Mouse (Mus musculus): ENCODE measurements around the gene Atxn2. TPM values are rescaled to one million over a fixed set of nuclear protein-coding genes. Genes with fewer than 3 reads are reported as not detected.
A peak's percentile ranks its signal among the peaks of the same experiment; 100 is the strongest.

The Atxn2 gene
- polyA plus RNA-seq, 1 experiment from 2014 or later, result 43.5 TPM

- Histone ChIP-seq H3K4me1 (ENCODE audit: control insufficient read depth, insufficient read depth, low read length) (peaks cover 26% of the 10 kb centered on the region), H3K27me3 (replicated peaks; ENCODE audit: control insufficient read depth, insufficient read depth, low read length) (peaks cover 30% of the 10 kb centered on the region)
- ATAC-seq, result peak; percentile 32; the same call in 1 of the 2 replicates
Measured at GRCm38 (mm10) chr5:121835949-121836691, 125.0 kb downstream of the Atxn2 start.

GRCm38 (mm10) chr5:121836692-121837415, 125.7 kb downstream of the Atxn2 start:
- Histone ChIP-seq H3K27ac (ENCODE audit: low read depth, low read length) (peak overlapping the region; percentile 52; the same call in 1 of the 2 replicates), H3K4me3 (ENCODE audit: low read depth, low read length) (peak overlapping the region; percentile 63)
- under 1% methylated on average over 69 of the region's 77 CpGs for WGBS

More at GRCm38 (mm10) chr5:121835949-121836691, 125.0 kb downstream of the Atxn2 start:
- Histone ChIP-seq H3K4me3 (ENCODE audit: low read depth, low read length) (peak overlapping the region; percentile 63), H3K36me3 (ENCODE audit: control insufficient read depth, insufficient read depth, low read length) (no peaks in the 10 kb centered on the region), H3K9ac (ENCODE audit: low read length) (peak overlapping the region; percentile 71), H3K4me2 (ENCODE audit: low read length) (peak overlapping the region; percentile 84), H3K9me3 (replicated peaks; ENCODE audit: control insufficient read depth, low read length) (no peaks in the 10 kb centered on the region), H3K27ac (ENCODE audit: low read depth, low read length) (no peak overlapping the region)
- under 1% methylated on average over 45 of the region's 51 CpGs for WGBS
- DNase-seq (ENCODE audit: low spot score), result peak; percentile 34

GRCm38 (mm10) chr5:121837441-121838340, 126.6 kb downstream of the Atxn2 start, which contains the start of gene Sh2b3:
Sh2b3 (minus strand) TSS chr5:121837646.
- 2% methylated on average over 33 of the region's 35 CpGs for WGBS
- peak within 1 kb of the TSS; percentile 71 for H3K9ac ChIP-seq (ENCODE audit: low read length)
- no peak for DNase-seq (ENCODE audit: low spot score)
- ATAC-seq, result peak; percentile 16; the same call in 1 of the 2 replicates
- no peaks in the 10 kb centered on the region for H3K9me3 ChIP-seq (replicated peaks; ENCODE audit: control insufficient read depth, low read length)
- peaks cover 34% of the 10 kb centered on the region for H3K27me3 ChIP-seq (replicated peaks; ENCODE audit: control insufficient read depth, insufficient read depth, low read length)
- H3K36me3 ChIP-seq (ENCODE audit: control insufficient read depth, insufficient read depth, low read length), result no peaks in the 10 kb centered on the region
- peak within 1 kb of the TSS; percentile 84 for H3K4me2 ChIP-seq (ENCODE audit: low read length)
- peak within 1 kb of the TSS; percentile 52; the same call in 1 of the 2 replicates for H3K27ac ChIP-seq (ENCODE audit: low read depth, low read length)
- peaks cover 30% of the 10 kb centered on the region for H3K4me1 ChIP-seq (ENCODE audit: control insufficient read depth, insufficient read depth, low read length)
- peak within 1 kb of the TSS; percentile 63 for H3K4me3 ChIP-seq (ENCODE audit: low read depth, low read length)

More at GRCm38 (mm10) chr5:121836692-121837415, 125.7 kb downstream of the Atxn2 start:
- ATAC-seq, result peak; percentile 73
- no peaks in the 10 kb centered on the region for H3K36me3 ChIP-seq (ENCODE audit: control insufficient read depth, insufficient read depth, low read length)
- H3K4me1 ChIP-seq (ENCODE audit: control insufficient read depth, insufficient read depth, low read length), result peaks cover 26% of the 10 kb centered on the region
- peak; percentile 80 for DNase-seq (ENCODE audit: low spot score)
- H3K9ac ChIP-seq (ENCODE audit: low read length), result peak overlapping the region; percentile 71
- H3K4me2 ChIP-seq (ENCODE audit: low read length), result peak overlapping the region; percentile 84
- H3K27me3 ChIP-seq (replicated peaks; ENCODE audit: control insufficient read depth, insufficient read depth, low read length), result peaks cover 30% of the 10 kb centered on the region
- H3K9me3 ChIP-seq (replicated peaks; ENCODE audit: control insufficient read depth, low read length), result no peaks in the 10 kb centered on the region

GRCm38 (mm10) chr5:121838341-121839127, 127.4 kb downstream of the Atxn2 start:
- DNase-seq (ENCODE audit: low spot score) (peak; percentile 58), ATAC-seq (no peak)
- H3K9ac ChIP-seq (ENCODE audit: low read length), result peak overlapping the region; percentile 41; the same call in 1 of the 2 replicates
- under 1% methylated on average over 46 of the region's 46 CpGs for WGBS
- H3K36me3 ChIP-seq (ENCODE audit: control insufficient read depth, insufficient read depth, low read length), result no peaks in the 10 kb centered on the region
- 0 out of 2 replicates have a peak overlapping the region, but pooled peaks have one; percentile 9 for H3K27ac ChIP-seq (ENCODE audit: low read depth, low read length)
- H3K4me3 ChIP-seq (ENCODE audit: low read depth, low read length), result peak overlapping the region; percentile 29
- peaks cover 35% of the 10 kb centered on the region for H3K4me1 ChIP-seq (ENCODE audit: control insufficient read depth, insufficient read depth, low read length)
- peak overlapping the region; percentile 84 for H3K4me2 ChIP-seq (ENCODE audit: low read length)
- no peaks in the 10 kb centered on the region for H3K9me3 ChIP-seq (replicated peaks; ENCODE audit: control insufficient read depth, low read length)
- peaks cover 35% of the 10 kb centered on the region for H3K27me3 ChIP-seq (replicated peaks; ENCODE audit: control insufficient read depth, insufficient read depth, low read length)

GRCm38 (mm10) chr5:121839128-121839473, 128.0 kb downstream of the Atxn2 start:
- Histone ChIP-seq H3K4me2 (ENCODE audit: low read length) (peak overlapping the region; percentile 84), H3K4me3 (ENCODE audit: low read depth, low read length) (peak overlapping the region; percentile 29), H3K27me3 (replicated peaks; ENCODE audit: control insufficient read depth, insufficient read depth, low read length) (peaks cover 40% of the 10 kb centered on the region), H3K9me3 (replicated peaks; ENCODE audit: control insufficient read depth, low read length) (no peaks in the 10 kb centered on the region), H3K27ac (ENCODE audit: low read depth, low read length) (no peak overlapping the region), H3K9ac (ENCODE audit: low read length) (peak overlapping the region; percentile 41; the same call in 1 of the 2 replicates), H3K4me1 (ENCODE audit: control insufficient read depth, insufficient read depth, low read length) (peaks cover 35% of the 10 kb centered on the region), H3K36me3 (ENCODE audit: control insufficient read depth, insufficient read depth, low read length) (no peaks in the 10 kb centered on the region)
- WGBS, result 35% methylated on average over 7 of the region's 7 CpGs
- DNase-seq (ENCODE audit: low spot score), result no peak
- no peak for ATAC-seq

GRCm38 (mm10) chr5:121841516-121841915, 130.4 kb downstream of the Atxn2 start:
- WGBS, result 92% methylated on average over 9 of the region's 9 CpGs

GRCm38 (mm10) chr5:121841973-121842372, 130.8 kb downstream of the Atxn2 start:
- no peaks in the 10 kb centered on the region for H3K36me3 ChIP-seq (ENCODE audit: control insufficient read depth, insufficient read depth, low read length)
- peaks cover 25% of the 10 kb centered on the region for H3K4me1 ChIP-seq (ENCODE audit: control insufficient read depth, insufficient read depth, low read length)
- no peak overlapping the region for H3K27ac ChIP-seq (ENCODE audit: low read depth, low read length)
- ATAC-seq (no peak), DNase-seq (ENCODE audit: low spot score) (no peak)
- no peak overlapping the region for H3K9ac ChIP-seq (ENCODE audit: low read length)
- 51% methylated on average over 10 of the region's 10 CpGs for WGBS
- peak overlapping the region; percentile 37; the same call in 1 of the 2 replicates for H3K4me3 ChIP-seq (ENCODE audit: low read depth, low read length)
- H3K9me3 ChIP-seq (replicated peaks; ENCODE audit: control insufficient read depth, low read length), result no peaks in the 10 kb centered on the region
- H3K27me3 ChIP-seq (replicated peaks; ENCODE audit: control insufficient read depth, insufficient read depth, low read length), result peaks cover 40% of the 10 kb centered on the region
- peak overlapping the region; percentile 80; the same call in 1 of the 2 replicates for H3K4me2 ChIP-seq (ENCODE audit: low read length)

More at GRCm38 (mm10) chr5:121841516-121841915, 130.4 kb downstream of the Atxn2 start:
- H3K4me1 ChIP-seq (ENCODE audit: control insufficient read depth, insufficient read depth, low read length), result peaks cover 25% of the 10 kb centered on the region
- H3K27me3 ChIP-seq (replicated peaks; ENCODE audit: control insufficient read depth, insufficient read depth, low read length), result peaks cover 44% of the 10 kb centered on the region
- H3K27ac ChIP-seq (ENCODE audit: low read depth, low read length), result no peak overlapping the region
- H3K9ac ChIP-seq (ENCODE audit: low read length), result no peak overlapping the region
- ATAC-seq, result no peak
- H3K4me3 ChIP-seq (ENCODE audit: low read depth, low read length), result no peak overlapping the region
- H3K4me2 ChIP-seq (ENCODE audit: low read length), result no peak overlapping the region
- no peaks in the 10 kb centered on the region for H3K36me3 ChIP-seq (ENCODE audit: control insufficient read depth, insufficient read depth, low read length)
- DNase-seq (ENCODE audit: low spot score), result no peak
- H3K9me3 ChIP-seq (replicated peaks; ENCODE audit: control insufficient read depth, low read length), result no peaks in the 10 kb centered on the region
